Mouse (Mus musculus) limb, embryonic 14.5 days (tissue): ENCODE results near the gene Phf24. TPM values are rescaled to one million over a fixed set of nuclear protein-coding genes. Genes with fewer than 3 reads are reported as not detected.

Source experiments
- ATAC-seq: fragments of 200-750 bp; cut with Nextera tagmentation; 2 replicates; pipeline ENCODE4 v1.8.0; 2017; ENCODE audit warnings: low read depth, moderate number of reproducible peaks, moderate TSS enrichment; ENCODE audit not compliant: low FRiP score
- DNase-seq: peaks from one replicate; pipeline ENCODE4 v3.0.0-alpha.2; 2015; ENCODE audit warnings: low spot score
- H3K27ac ChIP-seq: fragments of 300-500 bp; sonication (generic); replicated peaks from 2 replicates; pipeline ENCODE4 v1.5.1; 2014; ENCODE audit warnings: low read depth, mild to moderate bottlenecking, low read length, moderate library complexity, mixed read lengths
- H3K27me3 ChIP-seq: fragments of 300-500 bp; sonication (generic); 2 replicates; pipeline ENCODE4 v1.6.1; 2014; ENCODE audit warnings: low read length, mixed read lengths; ENCODE audit not compliant: control insufficient read depth, insufficient read depth
- H3K36me3 ChIP-seq: fragments of 300-500 bp; sonication (generic); 2 replicates; pipeline ENCODE4 v1.6.1; 2014; ENCODE audit warnings: mild to moderate bottlenecking, low read length, moderate library complexity, mixed read lengths; ENCODE audit not compliant: control insufficient read depth, insufficient read depth
- H3K4me1 ChIP-seq: fragments of 300-500 bp; sonication (generic); 2 replicates; pipeline ENCODE4 v1.6.1; 2014; ENCODE audit warnings: antibody characterized with exemption, low read length, mixed read lengths; ENCODE audit not compliant: control insufficient read depth, insufficient read depth
- H3K4me2 ChIP-seq: fragments of 300-500 bp; sonication (generic); replicated peaks from 2 replicates; pipeline ENCODE4 v1.6.1; 2014; ENCODE audit warnings: low read depth, mild to moderate bottlenecking, low read length, moderate library complexity; ENCODE audit not compliant: severe bottlenecking
- H3K4me3 ChIP-seq: fragments of 300-500 bp; sonication (generic); replicated peaks from 2 replicates; pipeline ENCODE4 v1.5.1; 2014; ENCODE audit warnings: low read length
- H3K9ac ChIP-seq: fragments of 300-500 bp; sonication (generic); 2 replicates; pipeline ENCODE4 v1.6.1; 2014; ENCODE audit warnings: mild to moderate bottlenecking, low read depth, low read length, moderate library complexity; ENCODE audit not compliant: severe bottlenecking
- H3K9me3 ChIP-seq: fragments of 300-500 bp; sonication (generic); 2 replicates; pipeline ENCODE4 v1.6.1; 2016; ENCODE audit warnings: low read length; ENCODE audit not compliant: control insufficient read depth
- POLR2A ChIP-seq: fragments of 200-500 bp; IDR thresholded peaks from 2 replicates; pipeline ENCODE4 v1.8.0; 2012; ENCODE audit warnings: inconsistent platforms, mild to moderate bottlenecking, moderate library complexity, borderline replicate concordance; ENCODE audit not compliant: insufficient read depth, insufficient read length; ENCODE audit errors: extremely low read depth
- WGBS: fragments of 180-500 bp; shearing (Covaris S2); extraction: QIAGEN DNeasy Blood & Tissue Kit; methylation state at CpG from one replicate; pipeline ENCODE4 v1.1.7; 2014; 5-methylcytosine and 5-hydroxymethylcytosine counted together
- polyA plus RNA-seq, 2 experiments: library from polyadenylated mRNA; depleted of rRNA in 1 of 2; stranded (reverse) in 1 of 2; unstranded in 1 of 2; fragments of >200 nt; fragmentation: Nextera tagmentation in 1 of 2; extraction: Ambion mirVana in 1 of 2; gene quantifications; 2 replicates each; pipeline versions ENCODE4 v1.2.1 to v1.2.3; 2012 to 2014

The Phf24 gene
- polyA plus RNA-seq, 2 experiments = 1.1 to 2.7 TPM

GRCm38 (mm10) chr4:42900878-42901277 is 15.6 kb upstream of the Phf24 start:
- DNase-seq = no peak
- Histone ChIP-seq H3K9ac (no peak overlapping the region), H3K4me2 (no peak overlapping the region), H3K4me1 (no peaks in the 10 kb centered on the region), H3K27ac (no peak overlapping the region), H3K9me3 (no peaks in the 10 kb centered on the region), H3K4me3 (no peak overlapping the region), H3K36me3 (no peaks in the 10 kb centered on the region), H3K27me3 (no peaks in the 10 kb centered on the region)
- TF ChIP-seq POLR2A = no peak
- 62% methylated on average over 5 of the region's 5 CpGs for WGBS
- ATAC-seq = no peak

GRCm38 (mm10) chr4:42902174-42902573 is 14.3 kb upstream of the Phf24 start:
- Histone ChIP-seq H3K4me2 (no peak overlapping the region), H3K4me3 (no peak overlapping the region), H3K27me3 (no peaks in the 10 kb centered on the region), H3K9me3 (no peaks in the 10 kb centered on the region), H3K9ac (no peak overlapping the region), H3K4me1 (no peaks in the 10 kb centered on the region), H3K27ac (no peak overlapping the region), H3K36me3 (no peaks in the 10 kb centered on the region)
- WGBS = 58% methylated on average over 9 of the region's 9 CpGs
- DNase-seq (no peak), ATAC-seq (no peak)
- TF ChIP-seq POLR2A = no peak

GRCm38 (mm10) chr4:42902730-42903129 is 13.7 kb upstream of the Phf24 start:
- no peaks in the 10 kb centered on the region for H3K36me3 ChIP-seq
- DNase-seq (no peak), ATAC-seq (no peak)
- no peaks in the 10 kb centered on the region for H3K9me3 ChIP-seq
- no peak overlapping the region for H3K27ac ChIP-seq
- H3K4me2 ChIP-seq = no peak overlapping the region
- no peak for TF ChIP-seq POLR2A
- no peaks in the 10 kb centered on the region for H3K4me1 ChIP-seq
- H3K4me3 ChIP-seq = no peak overlapping the region
- WGBS = 90% methylated on average over 5 of the region's 5 CpGs
- H3K27me3 ChIP-seq = no peaks in the 10 kb centered on the region
- no peak overlapping the region for H3K9ac ChIP-seq

GRCm38 (mm10) chr4:42903942-42904341 is 12.5 kb upstream of the Phf24 start:
- ATAC-seq (no peak), DNase-seq (no peak)
- H3K4me2 ChIP-seq = no peak overlapping the region
- no peaks in the 10 kb centered on the region for H3K36me3 ChIP-seq
- TF ChIP-seq POLR2A = no peak
- no peak overlapping the region for H3K4me3 ChIP-seq
- no peak overlapping the region for H3K9ac ChIP-seq
- H3K27me3 ChIP-seq = no peaks in the 10 kb centered on the region
- 67% methylated on average over 1 of the region's 1 CpGs for WGBS
- no peaks in the 10 kb centered on the region for H3K9me3 ChIP-seq
- H3K4me1 ChIP-seq = no peaks in the 10 kb centered on the region
- H3K27ac ChIP-seq = no peak overlapping the region

GRCm38 (mm10) chr4:42904523-42904922 is 11.9 kb upstream of the Phf24 start:
- no peaks in the 10 kb centered on the region for H3K27me3 ChIP-seq
- no peak overlapping the region for H3K27ac ChIP-seq
- H3K9ac ChIP-seq = no peak overlapping the region
- DNase-seq = no peak
- H3K4me2 ChIP-seq = no peak overlapping the region
- H3K9me3 ChIP-seq = no peaks in the 10 kb centered on the region
- no peaks in the 10 kb centered on the region for H3K4me1 ChIP-seq
- WGBS = 88% methylated on average over 3 of the region's 3 CpGs
- H3K4me3 ChIP-seq = no peak overlapping the region
- no peak for TF ChIP-seq POLR2A
- no peaks in the 10 kb centered on the region for H3K36me3 ChIP-seq
- no peak for ATAC-seq

GRCm38 (mm10) chr4:42904966-42905365 is 11.5 kb upstream of the Phf24 start:
- no peaks in the 10 kb centered on the region for H3K9me3 ChIP-seq
- H3K36me3 ChIP-seq = no peaks in the 10 kb centered on the region
- ATAC-seq = no peak
- H3K27ac ChIP-seq = no peak overlapping the region
- H3K4me1 ChIP-seq = no peaks in the 10 kb centered on the region
- no peak for DNase-seq
- TF ChIP-seq POLR2A = no peak
- H3K9ac ChIP-seq = no peak overlapping the region
- no peak overlapping the region for H3K4me3 ChIP-seq
- 80% methylated on average over 6 of the region's 6 CpGs for WGBS
- no peak overlapping the region for H3K4me2 ChIP-seq
- H3K27me3 ChIP-seq = no peaks in the 10 kb centered on the region
